Mouse (Mus musculus) B cell, adult 67 days (primary cell): ENCODE measurements around the gene Dnaaf1. TPM values are rescaled to one million over a fixed set of nuclear protein-coding genes. Genes with fewer than 3 reads are reported as not detected.

Experiments used
- total RNA-seq, 2 experiments: library from RNA; stranded (reverse); gene quantifications; 4 replicates each; pipeline ENCODE4 v1.2.4; 2023

Gene Dnaaf1
- not detected for total RNA-seq

GRCm38 (mm10) chr8:119574437-119575365, at the start of gene Dnaaf1, which contains the start of gene Hsdl1:
Dnaaf1 (plus strand) TSS chr8:119575235.
Hsdl1 (minus strand) TSS chr8:119575183.

GRCm38 (mm10) chr8:119558603-119559401, 16.2 kb upstream of the Dnaaf1 start, which contains the start of gene Mbtps1:
Mbtps1 (minus strand) TSS chr8:119558735.

GRCm38 (mm10) chr8:119604996-119605395, 30.0 kb downstream of the Dnaaf1 start, which contains the start of gene Taf1c:
Taf1c (minus strand) TSS chr8:119605222.

GRCm38 (mm10) chr8:119612471-119612870, 37.4 kb downstream of the Dnaaf1 start, which contains the start of gene Adad2:
Adad2 (plus strand) TSS chr8:119612747.

GRCm38 (mm10) chr8:119635378-119635777, 60.3 kb downstream of the Dnaaf1 start, which contains the start of gene Kcng4:
Kcng4 (minus strand) TSS chr8:119635680.

Other genes with a start within 250 kb of the Dnaaf1 start
- gene Hsbp1, start 230.7 kb upstream of the Dnaaf1 start, total RNA-seq: 10 to 100 TPM; 73.1 to 90.3 TPM
- gene Mlycd, start 180.4 kb upstream of the Dnaaf1 start, total RNA-seq: 10 to 100 TPM; 20.1 to 22.0 TPM
- 1 to 10 TPM; 4.6 to 7.4 TPM for gene Osgin1, start 141.1 kb upstream of the Dnaaf1 start, total RNA-seq
- gene Necab2, start 128.5 kb upstream of the Dnaaf1 start, total RNA-seq: not detected
- 1 to 10 TPM; 1.0 to 2.3 TPM for gene Slc38a8, start 73.5 kb upstream of the Dnaaf1 start, total RNA-seq
- 100 to 1,000 TPM; 120 to 125 TPM for gene Mbtps1, start 16.5 kb upstream of the Dnaaf1 start, total RNA-seq
- 10 to 100 TPM; 44.1 to 52.3 TPM for gene Hsdl1, start 52 bp upstream of the Dnaaf1 start, total RNA-seq
- gene Taf1c, start 30.0 kb downstream of the Dnaaf1 start, total RNA-seq: 10 to 100 TPM; 20.7 to 21.4 TPM
- gene Adad2, start 37.5 kb downstream of the Dnaaf1 start, total RNA-seq: not detected
- not detected for gene Kcng4, start 60.4 kb downstream of the Dnaaf1 start, total RNA-seq
- gene Wfdc1, start 91.1 kb downstream of the Dnaaf1 start, total RNA-seq: not detected
- not detected for gene Atp2c2, start 124.8 kb downstream of the Dnaaf1 start, total RNA-seq
- gene Tldc1, start 203.2 kb downstream of the Dnaaf1 start, total RNA-seq: 1 to 10 TPM; 3.6 to 4.6 TPM